Mouse (Mus musculus) heart, adult 8-10 months (tissue): ENCODE data around the gene AK157302. TPM values are rescaled to one million over a fixed set of nuclear protein-coding genes. Genes with fewer than 3 reads are reported as not detected.
"Not testable (repeated sequence)": the region's sequence is repeated elsewhere in the genome, so short reads cannot be mapped to it uniquely, and the experiment has no call there.

Experiments used
- DNase-seq: peaks from one replicate; pipeline ENCODE4 v3.0.0; 2022; ENCODE audit warnings: low spot score
- total RNA-seq, 4 experiments: library from RNA; stranded (reverse); gene quantifications; 2 replicates each; pipeline ENCODE4 v1.2.4; 2022

AK157302 gene
- 10 to 100 TPM; 24.1 to 26.8 (median 25.8) TPM for total RNA-seq

GRCm38 (mm10) chr13:21495080-21495479, at the start of gene AK157302:
Gene AK157302 (plus strand): TSS chr13:21495223.
- DNase-seq, result no peak

GRCm38 (mm10) chr13:21446796-21447195, 48.2 kb upstream of the AK157302 start:
- peak; percentile 9 for DNase-seq

- DNase-seq, result no peak
Measured at GRCm38 (mm10) chr13:21447856-21448614, 47.0 kb upstream of the AK157302 start.

GRCm38 (mm10) chr13:21453042-21453441, 42.0 kb upstream of the AK157302 start:
- DNase-seq, result no peak

GRCm38 (mm10) chr13:21453449-21453848, 41.6 kb upstream of the AK157302 start, which contains the start of gene Zscan26:
Gene Zscan26 (minus strand): TSS chr13:21453730.
- peak; percentile 92 for DNase-seq

- no peak for DNase-seq
Measured at GRCm38 (mm10) chr13:21454133-21454532, 40.9 kb upstream of the AK157302 start.

GRCm38 (mm10) chr13:21456347-21456746, 38.7 kb upstream of the AK157302 start:
- no peak for DNase-seq

- DNase-seq, result not testable (repeated sequence)
Measured at GRCm38 (mm10) chr13:21462516-21462915, 32.5 kb upstream of the AK157302 start.

GRCm38 (mm10) chr13:21467336-21467735, 27.7 kb upstream of the AK157302 start:
- no peak for DNase-seq

- peak; percentile 79 for DNase-seq
Measured at GRCm38 (mm10) chr13:21468061-21469019, 26.7 kb upstream of the AK157302 start, which contains the start of gene Nkapl. Gene Nkapl (minus strand): TSS chr13:21468509.

- DNase-seq, result no peak
Measured at GRCm38 (mm10) chr13:21469097-21469496, 25.9 kb upstream of the AK157302 start.

- DNase-seq, result no peak
Measured at GRCm38 (mm10) chr13:21472427-21472826, 22.6 kb upstream of the AK157302 start.

GRCm38 (mm10) chr13:21478759-21479670, 16.0 kb upstream of the AK157302 start, which contains the start of the genes Zkscan4 and Gm10065:
Gene Zkscan4 (plus strand): TSS chr13:21478907.
Gene Gm10065 (minus strand): TSS chr13:21479441.
- DNase-seq, result peak; percentile 73

GRCm38 (mm10) chr13:21486881-21487280, 8.1 kb upstream of the AK157302 start:
- no peak for DNase-seq

- no peak for DNase-seq
Measured at GRCm38 (mm10) chr13:21492847-21493246, 2.2 kb upstream of the AK157302 start.

GRCm38 (mm10) chr13:21501182-21501581, 6.2 kb downstream of the AK157302 start, which contains the start of gene Gm11273:
Gene Gm11273 (minus strand): TSS chr13:21501418.
- DNase-seq, result not testable (repeated sequence)

GRCm38 (mm10) chr13:21502296-21502695, 7.3 kb downstream of the AK157302 start:
- DNase-seq, result no peak

GRCm38 (mm10) chr13:21506221-21506649, 11.2 kb downstream of the AK157302 start:
- peak; percentile 81 for DNase-seq

GRCm38 (mm10) chr13:21530136-21530535, 35.1 kb downstream of the AK157302 start:
- DNase-seq, result no peak

GRCm38 (mm10) chr13:21530781-21531201, 35.8 kb downstream of the AK157302 start, which contains the start of gene Zkscan8:
Gene Zkscan8 (minus strand): TSS chr13:21531120.
- peak; percentile 91 for DNase-seq

- DNase-seq, result no peak
Measured at GRCm38 (mm10) chr13:21542708-21543107, 47.7 kb downstream of the AK157302 start, which contains the start of gene Olfr1366. Gene Olfr1366 (minus strand): TSS chr13:21542808.
